Mouse (Mus musculus) left cerebral cortex, postnatal 25 days (tissue): ENCODE results near the gene Atf6b. TPM values are rescaled to one million over a fixed set of nuclear protein-coding genes. Genes with fewer than 3 reads are reported as not detected.

Experiments
- DNase-seq, 2 experiments: peaks; one replicate each; pipeline ENCODE4 v3.0.0; 2022; ENCODE audit warnings: low spot score in 2 of 2, mixed read lengths in 1 of 2
- intact Hi-C: fragments of 180-260 bp; cut with DNase I; formaldehyde crosslinking; loops from one replicate; pipeline ENCODE4 v1.15.1; 2025
- total RNA-seq, 2 experiments: library from RNA; stranded (reverse); gene quantifications; 2 replicates each; pipeline ENCODE4 v1.2.3; 2021

The Atf6b gene
- total RNA-seq, 2 experiments from 2014 or later, result 72.7 to 72.8 TPM

- intact Hi-C loops, result no loop called here
- DNase-seq, result peak; percentile 28 to 80
These were observed 3.0 kb upstream of the Atf6b start for GRCm38 (mm10) chr17:34643944-34644343.

GRCm38 (mm10) chr17:34644608-34645007 is 2.3 kb upstream of the Atf6b start, which contains the start of gene Fkbpl:
Fkbpl (plus strand) TSS chr17:34644764.
- intact Hi-C loops, result no loop called here
- peak; percentile 97 to 99 for DNase-seq

GRCm38 (mm10) chr17:34645256-34645829 is 1.6 kb upstream of the Atf6b start:
- peak in 1 of 2 experiments; percentile 2 for DNase-seq
- intact Hi-C loops, result no loop called here

- peak in 1 of 2 experiments; percentile 4 for DNase-seq
- intact Hi-C loops, result no loop called here
These were observed 975 bp upstream of the Atf6b start for GRCm38 (mm10) chr17:34645831-34646511.

- DNase-seq, result no peak
- intact Hi-C loops, result no loop called here
These were observed 1.4 kb downstream of the Atf6b start for GRCm38 (mm10) chr17:34648141-34648890.

GRCm38 (mm10) chr17:34649106-34649864 is 2.3 kb downstream of the Atf6b start:
- intact Hi-C loops, result no loop called here
- DNase-seq, result no peak

- no peak for DNase-seq
- intact Hi-C loops, result loop anchor here (5.0 kb wide), 1 partner anchor 162 kb away; no protein-coding TSS in a partner anchor
These were observed 3.8 kb downstream of the Atf6b start for GRCm38 (mm10) chr17:34650781-34651180.

- no peak for DNase-seq
- intact Hi-C loops, result loop anchor here (5.0 kb wide), 1 partner anchor 161 kb away; no protein-coding TSS in a partner anchor
These were observed 4.7 kb downstream of the Atf6b start for GRCm38 (mm10) chr17:34651507-34652221.

GRCm38 (mm10) chr17:34652546-34652945 is 5.6 kb downstream of the Atf6b start:
- intact Hi-C loops, result loop anchor here (5.0 kb wide), 1 partner anchor 160 kb away; no protein-coding TSS in a partner anchor
- no peak for DNase-seq

- DNase-seq, result no peak
- intact Hi-C loops, result loop anchor here (5.0 kb wide), 1 partner anchor 159 kb away; no protein-coding TSS in a partner anchor
These were observed 6.0 kb downstream of the Atf6b start for GRCm38 (mm10) chr17:34652985-34653384.

- intact Hi-C loops, result loop anchor here (2.0 to 5.0 kb wide), 2 partner anchors 59 to 158 kb away; no protein-coding TSS in a partner anchor
- peak in 1 of 2 experiments; percentile 47 for DNase-seq
These were observed 6.9 kb downstream of the Atf6b start for GRCm38 (mm10) chr17:34653746-34654285.

GRCm38 (mm10) chr17:34654392-34654791 is 7.4 kb downstream of the Atf6b start:
- no peak for DNase-seq
- intact Hi-C loops, result loop anchor here (2.0 to 5.0 kb wide), 2 partner anchors 58 to 158 kb away; no protein-coding TSS in a partner anchor

GRCm38 (mm10) chr17:34655160-34655559 is 8.2 kb downstream of the Atf6b start:
- DNase-seq, result no peak
- intact Hi-C loops, result loop anchor here (2.0 kb wide), 1 partner anchor 58 kb away; no protein-coding TSS in a partner anchor

GRCm38 (mm10) chr17:34655581-34655991 is 8.6 kb downstream of the Atf6b start:
- intact Hi-C loops, result loop anchor here (2.0 kb wide), 1 partner anchor 57 kb away; no protein-coding TSS in a partner anchor
- peak; percentile 52 to 57 for DNase-seq

GRCm38 (mm10) chr17:34656666-34657065 is 9.7 kb downstream of the Atf6b start:
- intact Hi-C loops, result no loop called here
- no peak for DNase-seq

GRCm38 (mm10) chr17:34657271-34657670 is 10.3 kb downstream of the Atf6b start:
- intact Hi-C loops, result no loop called here
- DNase-seq, result no peak

GRCm38 (mm10) chr17:34658145-34658544 is 11.2 kb downstream of the Atf6b start:
- DNase-seq, result no peak
- intact Hi-C loops, result no loop called here

GRCm38 (mm10) chr17:34658591-34658990 is 11.6 kb downstream of the Atf6b start:
- DNase-seq, result no peak
- intact Hi-C loops, result no loop called here
